Mouse (Mus musculus) G1E (cell line): ENCODE data around the gene Ipo8.

Source experiments
- CTCF ChIP-seq: IDR thresholded peaks from 2 replicates; pipeline ENCODE4 v1.5.1; 2012; ENCODE audit warnings: low read depth, low read length, inconsistent platforms, mixed read lengths
- GATA1 ChIP-seq: IDR thresholded peaks from 2 replicates; pipeline ENCODE4 v1.6.1; 2012; ENCODE audit warnings: borderline replicate concordance, low read length, inconsistent platforms, mixed read lengths
- GATA2 ChIP-seq: IDR thresholded peaks from 2 replicates; pipeline ENCODE4 v1.6.1; 2012; ENCODE audit warnings: low read depth, low read length, inconsistent platforms, borderline replicate concordance
- POLR2AphosphoS5 ChIP-seq: IDR thresholded peaks from 2 replicates; pipeline ENCODE4 v1.6.1; 2012; ENCODE audit warnings: low read depth, low read length, inconsistent platforms; ENCODE audit not compliant: insufficient replicate concordance
- TAL1 ChIP-seq: conservative IDR thresholded peaks from 2 replicates; pipeline ENCODE4 v1.6.1; 2012; ENCODE audit warnings: low read depth, low read length, inconsistent platforms, mixed read lengths

- TF ChIP-seq CTCF (no peak), GATA2 (no peak), TAL1 (no peak), GATA1 (no peak), POLR2AphosphoS5 (no peak)
These were observed 31.5 kb downstream of the Ipo8 start for GRCm38 (mm10) chr6:148799773-148800172.
